ENCODE assay signal across 8 mouse cellular contexts in genomic region chr14:21075751-21076500, GRCm38 (mm10). TPM values are rescaled to one million over a fixed set of nuclear protein-coding genes. Genes with fewer than 3 reads are reported as not detected.
DNase-seq lines count a peak whose midpoint lies in the region; ATAC-seq and TF ChIP-seq lines count a peak whose summit lies in the region.

No protein-coding gene starts in this region.

- peak overlapping the region; percentile 86 for H3K27ac ChIP-seq in heart, embryonic 12.5 days (ENCODE audit: poor library complexity, severe bottlenecking)
- peak overlapping the region; percentile 71 for H3K27ac ChIP-seq in kidney, postnatal 0 days
- H3K27ac ChIP-seq in liver, embryonic 11.5 days (ENCODE audit: low read depth, low read length), result peak overlapping the region; percentile 90

- H3K27me3 ChIP-seq in erythroblast, embryonic 14.5 days (ENCODE audit: control insufficient read depth), result no peaks in the 10 kb centered on the region
- H3K27me3 ChIP-seq in heart, embryonic 12.5 days (replicated peaks), result no peaks in the 10 kb centered on the region
- no peaks in the 10 kb centered on the region for H3K27me3 ChIP-seq in kidney, postnatal 0 days (ENCODE audit: insufficient read depth, low read length)
- no peaks in the 10 kb centered on the region for H3K27me3 ChIP-seq in liver, embryonic 11.5 days (replicated peaks; ENCODE audit: control insufficient read depth, insufficient read depth, low read length)
- H3K27me3 ChIP-seq in myocyte (ENCODE audit: control insufficient read depth, insufficient read depth, insufficient read length), result no peaks in the 10 kb centered on the region

- peak overlapping the region; percentile 74 for H3K4me2 ChIP-seq in heart, embryonic 12.5 days
- peak overlapping the region; percentile 79 for H3K4me2 ChIP-seq in kidney, postnatal 0 days (ENCODE audit: low read length)
- peak overlapping the region; percentile 85 for H3K4me2 ChIP-seq in liver, embryonic 11.5 days
- H3K4me2 ChIP-seq in myocyte (ENCODE audit: low read depth), result peak overlapping the region; percentile 93

- H3K79me2 ChIP-seq in myocyte (ENCODE audit: control insufficient read depth, insufficient read depth), result no peaks in the 10 kb centered on the region

- peaks cover 2% of the 10 kb centered on the region; the same call in 1 of the 2 replicates for H3K36me3 ChIP-seq in erythroblast, embryonic 14.5 days (ENCODE audit: control insufficient read depth)
- no peaks in the 10 kb centered on the region for H3K36me3 ChIP-seq in heart, embryonic 12.5 days
- no peaks in the 10 kb centered on the region for H3K36me3 ChIP-seq in kidney, postnatal 0 days (ENCODE audit: insufficient read depth, low read length)
- no peaks in the 10 kb centered on the region; the same call in 1 of the 2 replicates for H3K36me3 ChIP-seq in liver, embryonic 11.5 days (ENCODE audit: control insufficient read depth, insufficient read depth, low read length)
- no peaks in the 10 kb centered on the region for H3K36me3 ChIP-seq in myocyte (ENCODE audit: control insufficient read depth, insufficient read depth)

- peak overlapping the region; percentile 72 for H3K9ac ChIP-seq in heart, embryonic 12.5 days
- H3K9ac ChIP-seq in kidney, postnatal 0 days (ENCODE audit: low read depth, low read length), result peak overlapping the region; percentile 72
- peak overlapping the region; percentile 80 for H3K9ac ChIP-seq in liver, embryonic 11.5 days (ENCODE audit: low read depth, low read length)

- WGBS in heart, embryonic 12.5 days, result under 1% methylated on average over 59 of the region's 59 CpGs
- under 1% methylated on average over 58 of the region's 59 CpGs for WGBS in kidney, postnatal 0 days
- WGBS in liver, embryonic 11.5 days, result under 1% methylated on average over 57 of the region's 59 CpGs

- peaks cover 74% of the 10 kb centered on the region for H3K4me1 ChIP-seq in erythroblast, embryonic 14.5 days (ENCODE audit: control insufficient read depth)
- peaks cover 45% of the 10 kb centered on the region for H3K4me1 ChIP-seq in heart, embryonic 12.5 days (replicated peaks)
- H3K4me1 ChIP-seq in kidney, postnatal 0 days (replicated peaks; ENCODE audit: insufficient read depth, low read length), result peaks cover 4% of the 10 kb centered on the region; the same call in 1 of the 2 replicates
- peaks cover 50% of the 10 kb centered on the region for H3K4me1 ChIP-seq in liver, embryonic 11.5 days (replicated peaks; ENCODE audit: control insufficient read depth, insufficient read depth, low read length)

- H3K9me3 ChIP-seq in erythroblast, embryonic 14.5 days (ENCODE audit: control insufficient read depth, low read length), result no peaks in the 10 kb centered on the region
- H3K9me3 ChIP-seq in heart, embryonic 12.5 days (replicated peaks), result no peaks in the 10 kb centered on the region
- no peaks in the 10 kb centered on the region for H3K9me3 ChIP-seq in kidney, postnatal 0 days (replicated peaks; ENCODE audit: low read length)
- no peaks in the 10 kb centered on the region for H3K9me3 ChIP-seq in liver, embryonic 11.5 days (ENCODE audit: control insufficient read depth, low read length)

- peak; percentile 22; the same call in 1 of the 2 replicates for TF ChIP-seq CTCF in kidney, postnatal 0 days (IDR thresholded peaks at IDR 0.05; ENCODE audit: low read depth)

- peak overlapping the region; percentile 10 for H3ac ChIP-seq in myocyte (ENCODE audit: control insufficient read depth, insufficient read length)

- peak overlapping the region; percentile 92 for H3K4me3 ChIP-seq in erythroblast, embryonic 14.5 days (replicated peaks)
- peak overlapping the region; percentile 61 for H3K4me3 ChIP-seq in heart, embryonic 12.5 days
- peak overlapping the region; percentile 67 for H3K4me3 ChIP-seq in kidney, postnatal 0 days (replicated peaks; ENCODE audit: low read depth, low read length)
- peak overlapping the region; percentile 73 for H3K4me3 ChIP-seq in liver, embryonic 11.5 days (ENCODE audit: low read depth, low read length)
- peak overlapping the region; percentile 47 for H3K4me3 ChIP-seq in myocyte

- peak; percentile 93 for DNase-seq in CD4-positive, CD25-positive, alpha-beta regulatory T cell, adult 2 months (ENCODE audit: low read depth, low spot score)
- peak; percentile 54 for DNase-seq in brain, embryonic 18.5 days (ENCODE audit: low read depth, low spot score)
- peak; percentile 93 for DNase-seq in kidney, postnatal 0 days (ENCODE audit: low spot score)
- DNase-seq in liver, embryonic 11.5 days (ENCODE audit: low spot score), result peak; percentile 92
- peak; percentile 94 to 97 for DNase-seq in spleen, postnatal 4 days (ENCODE audit: low spot score in 2 of 2)

- ATAC-seq in heart, embryonic 12.5 days (ENCODE audit: insufficient number of reproducible peaks, low FRiP score), result peak; percentile 99
- peak; percentile 99 for ATAC-seq in kidney, postnatal 0 days (replicated peaks; ENCODE audit: low FRiP score, low read depth)
- peak; percentile 94 for ATAC-seq in liver, embryonic 11.5 days (replicated peaks; ENCODE audit: low FRiP score)

- TF ChIP-seq POLR2A in myocyte (IDR thresholded peaks at IDR 0.05; ENCODE audit: insufficient read length, low read depth), result peak; percentile 86

TF ChIP-seq in myocyte, 11 proteins besides CTCF, POLR2A, EP300 and RAD21:
- TF ChIP-seq POLR2AphosphoS2 (IDR thresholded peaks at IDR 0.05; ENCODE audit: insufficient read length, low read depth) (peak; percentile 88), MYOD1 (IDR thresholded peaks at IDR 0.05; ENCODE audit: control insufficient read depth in 1 of 3, insufficient read length in 2 of 3, low read depth in 2 of 3) (peak in 1 of 3 experiments; percentile 0), SRF (IDR thresholded peaks at IDR 0.05; ENCODE audit: control insufficient read depth, insufficient read length, low read depth) (peak; percentile 63), MAX (IDR thresholded peaks at IDR 0.05; ENCODE audit: low read depth) (no peak), E2F4 (IDR thresholded peaks at IDR 0.05; ENCODE audit: insufficient read depth) (peak; percentile 17), USF1 (IDR thresholded peaks at IDR 0.05; ENCODE audit: low read depth) (peak; percentile 79), REST (IDR thresholded peaks at IDR 0.05; ENCODE audit: insufficient read depth, insufficient read length) (no peak), TCF3 (IDR thresholded peaks at IDR 0.05; ENCODE audit: insufficient read length, low read depth) (no peak), TCF12 (IDR thresholded peaks at IDR 0.05; ENCODE audit: insufficient read depth, poor library complexity, severe bottlenecking) (no peak), CEBPB (IDR thresholded peaks at IDR 0.05; ENCODE audit: insufficient read depth, poor library complexity, severe bottlenecking) (no peak), MYOG (IDR thresholded peaks at IDR 0.05; ENCODE audit: control insufficient read depth in 1 of 3, insufficient read depth in 1 of 3, insufficient read length in 2 of 3, low read depth in 2 of 3) (no peak)

RNA-seq across cellular contexts. Expression of gene Adk, which starts 23.6 kb away (rescaled TPM):
- 0.38 and 1.0 TPM in 2 replicates for polyA plus RNA-seq in erythroblast, embryonic 14.5 days (2012)
- polyA plus RNA-seq in heart, embryonic 12.5 days (2016; fragmentation: Nextera tagmentation; extraction: Ambion mirVana), result 257 and 273 TPM in 2 replicates
- polyA plus RNA-seq in kidney, postnatal 0 days (2015; fragmentation: Nextera tagmentation; extraction: Ambion mirVana), result 193 and 196 TPM in 2 replicates
- polyA plus RNA-seq in liver, embryonic 11.5 days (2014; fragmentation: Nextera tagmentation; extraction: Ambion mirVana), result 253 and 276 TPM in 2 replicates
- 37.2 TPM for polyA plus RNA-seq in myocyte (2012; fragmentation: generic; extraction: Trizol)

RNA-seq across cellular contexts. Expression of gene Ap3m1, which starts 23.6 kb away (rescaled TPM):
- polyA plus RNA-seq in erythroblast, embryonic 14.5 days (2012), result 0.24 and 0.28 TPM in 2 replicates
- 71.5 and 75.4 TPM in 2 replicates for polyA plus RNA-seq in heart, embryonic 12.5 days (2016; fragmentation: Nextera tagmentation; extraction: Ambion mirVana)
- 50.7 and 55.4 TPM in 2 replicates for polyA plus RNA-seq in kidney, postnatal 0 days (2015; fragmentation: Nextera tagmentation; extraction: Ambion mirVana)
- polyA plus RNA-seq in liver, embryonic 11.5 days (2014; fragmentation: Nextera tagmentation; extraction: Ambion mirVana), result 55.7 and 75.0 TPM in 2 replicates
- polyA plus RNA-seq in myocyte (2012; fragmentation: generic; extraction: Trizol), result 15.1 TPM

Comparison
In these comparisons a context has a peak if more than half of its experiments do, and no peak if none do; other contexts are left out.
1. Peak in every context shown above with its lines: DNase-seq, ATAC-seq, H3K4me3 ChIP-seq and H3K27ac ChIP-seq.
2. RNA of gene Adk, which starts 23.6 kb away (polyA plus RNA-seq): 257 to 273 TPM in heart, embryonic 12.5 days, 253 to 276 TPM in liver, embryonic 11.5 days, 193 to 196 TPM in kidney, postnatal 0 days and 37.2 TPM in myocyte (single experiment); 0.38 to 1.0 TPM in erythroblast, embryonic 14.5 days; every median in the first group is over 10 times any median in the second.
3. RNA of gene Ap3m1, which starts 23.6 kb away (polyA plus RNA-seq): 71.5 to 75.4 TPM in heart, embryonic 12.5 days, 55.7 to 75.0 TPM in liver, embryonic 11.5 days, 50.7 to 55.4 TPM in kidney, postnatal 0 days and 15.1 TPM in myocyte (single experiment); 0.24 to 0.28 TPM in erythroblast, embryonic 14.5 days; every median in the first group is over 10 times any median in the second.